Mouse (Mus musculus): ENCODE results near the gene Arhgef38.

The Arhgef38 gene

DNA sequence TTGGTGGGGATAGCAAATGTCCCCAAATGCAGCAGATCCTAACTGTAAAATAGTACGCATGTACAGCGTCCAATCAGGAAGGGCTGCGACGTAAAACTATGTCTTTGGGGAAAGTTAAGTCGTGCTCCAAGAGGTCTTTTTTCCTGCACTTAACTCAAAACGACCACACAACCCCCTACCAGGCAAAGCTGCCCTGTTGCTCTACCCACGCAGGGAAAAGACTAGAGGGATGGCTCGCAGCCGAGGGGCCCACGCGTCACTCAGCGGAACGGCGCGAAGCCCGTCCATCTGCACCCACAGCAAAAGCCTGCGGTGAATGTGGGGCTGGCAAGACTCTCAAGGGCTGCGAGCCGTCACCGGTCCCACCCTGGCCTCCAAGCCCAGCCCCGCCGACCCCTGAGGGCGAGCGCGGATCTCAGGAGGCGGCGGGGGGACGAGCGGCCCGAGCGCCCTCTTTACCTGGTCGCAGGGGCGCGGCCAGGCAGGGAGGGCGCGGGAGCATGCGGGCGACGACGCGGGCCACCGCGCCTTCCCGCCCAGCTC is 143.6 kb downstream of the Arhgef38 start:
- peak; percentile 78 for DNase-seq

DNA sequence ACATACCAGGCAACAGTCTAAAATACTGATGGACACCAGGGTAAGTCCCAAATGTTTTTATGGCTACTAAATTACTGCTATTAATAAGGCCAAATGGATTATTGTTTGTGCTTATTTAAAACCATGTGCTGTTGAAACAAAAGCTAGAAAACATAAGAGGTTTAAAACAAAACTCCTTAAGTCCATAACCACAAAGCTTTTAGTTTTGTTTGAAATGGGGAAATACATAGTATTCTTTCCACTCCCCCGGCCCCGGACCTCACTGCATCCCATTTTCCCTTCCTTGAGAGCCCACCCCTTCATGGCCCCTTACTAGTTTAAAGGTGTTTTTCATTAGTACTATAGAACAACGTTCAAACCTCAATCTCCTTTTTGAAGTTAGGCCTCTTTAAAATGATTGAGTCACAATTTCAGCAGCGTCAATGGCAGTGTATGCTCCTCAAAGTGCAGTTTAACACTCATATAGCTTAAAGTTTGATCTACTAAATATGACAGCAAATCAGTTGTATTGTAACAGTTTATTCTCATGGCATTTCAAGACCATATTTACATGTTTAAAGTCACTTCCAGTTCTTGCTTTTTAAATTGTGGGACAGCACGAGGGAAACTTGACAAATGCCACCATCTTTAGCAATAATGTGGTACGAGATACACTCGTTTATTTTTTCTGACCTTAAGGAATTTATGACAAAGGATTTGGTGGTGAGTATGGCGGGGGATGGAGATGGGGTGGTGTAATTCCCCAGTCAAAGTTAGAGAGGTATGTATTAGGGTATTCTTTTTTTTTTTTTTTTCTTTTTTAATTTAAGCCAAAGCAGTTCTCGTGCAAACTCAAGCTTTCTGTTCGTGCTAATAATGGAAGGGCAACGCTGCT is 144.3 kb downstream of the Arhgef38 start:
- no peak for DNase-seq

DNA sequence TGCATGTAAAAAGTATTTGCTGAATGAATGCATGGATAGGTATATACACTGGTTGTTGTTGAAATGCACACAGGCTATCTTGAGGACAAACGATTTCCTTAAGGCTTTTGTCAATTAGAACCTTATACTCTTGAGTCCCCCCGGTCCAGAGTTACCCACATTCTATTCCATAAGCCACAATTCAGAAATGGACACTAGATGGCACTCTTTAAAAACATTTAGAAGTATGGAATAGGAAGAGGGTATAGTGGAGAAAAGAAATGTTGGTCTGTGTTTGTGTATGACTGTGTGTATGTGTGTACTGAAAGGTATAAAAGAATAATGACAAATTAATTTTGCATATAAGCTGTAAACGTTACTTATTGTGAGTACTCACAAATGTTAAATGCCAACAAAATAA is 148.9 kb downstream of the Arhgef38 start:
- DNase-seq, result no peak

DNA sequence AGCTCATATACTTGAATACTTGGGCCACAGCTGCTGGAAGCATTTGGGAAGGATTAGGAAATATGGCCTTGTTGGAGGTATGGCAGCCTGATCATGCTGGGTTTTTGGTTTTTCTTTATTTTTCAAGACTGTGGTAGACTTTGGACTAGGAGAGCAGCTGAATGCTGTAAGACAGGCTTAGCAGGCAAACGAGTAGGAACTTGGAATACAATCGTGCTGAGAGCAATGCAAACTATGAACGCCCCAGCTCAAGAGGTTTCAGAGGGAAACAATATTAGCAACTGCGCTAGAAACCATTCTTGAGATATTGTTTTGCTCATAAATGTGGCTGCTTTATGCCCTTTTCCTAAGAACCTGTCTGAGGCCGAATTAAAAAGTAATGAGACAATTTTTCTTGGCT is 152.0 kb downstream of the Arhgef38 start:
- DNase-seq, result no peak

DNA sequence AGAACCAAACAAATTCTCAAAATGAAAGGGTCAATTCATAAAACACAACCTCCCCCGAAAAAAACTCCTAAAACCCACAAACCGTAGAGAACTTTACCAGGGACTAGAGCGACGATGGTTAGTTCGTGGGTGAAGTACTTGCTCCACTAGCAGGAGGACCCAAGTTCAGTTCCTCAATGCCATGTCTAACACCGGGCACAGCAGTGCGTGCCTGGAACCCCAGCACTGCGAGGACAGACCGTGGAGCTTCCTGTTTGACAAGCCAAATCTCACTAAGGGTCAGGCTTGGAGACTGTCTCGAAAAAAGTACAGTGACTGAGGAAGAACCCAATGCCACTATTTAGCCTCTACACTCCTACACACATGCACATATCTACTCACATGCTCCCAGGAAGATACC is 159.2 kb downstream of the Arhgef38 start:
- DNase-seq, result no peak
